Mouse (Mus musculus) cerebellum, adult 2 months (tissue): ENCODE data around the gene Tm4sf4. TPM values are rescaled to one million over a fixed set of nuclear protein-coding genes. Genes with fewer than 3 reads are reported as not detected.

Experiments
- DNase-seq, 2 experiments: peaks; one replicate each; pipeline ENCODE4 v3.0.0; 2021
- H3K27ac ChIP-seq: fragments of 200-500 bp; 2 replicates; pipeline ENCODE4 v1.5.1; 2012; ENCODE audit warnings: low read length, control low read depth, inconsistent platforms; ENCODE audit not compliant: insufficient read depth
- H3K27me3 ChIP-seq: fragments of 200-500 bp; 2 replicates; pipeline ENCODE4 v1.6.1; 2012; ENCODE audit warnings: inconsistent platforms, mild to moderate bottlenecking, low read length, moderate library complexity; ENCODE audit not compliant: control insufficient read depth, insufficient read depth
- H3K4me1 ChIP-seq: fragments of 200-500 bp; 2 replicates; pipeline ENCODE4 v1.6.1; 2011; ENCODE audit warnings: low read length; ENCODE audit not compliant: control insufficient read depth, insufficient read depth
- H3K4me3 ChIP-seq: fragments of 200-500 bp; replicated peaks from 2 replicates; pipeline ENCODE3; 2011; ENCODE audit warnings: mild to moderate bottlenecking, low read depth, low read length, control low read depth; ENCODE audit not compliant: insufficient read depth
- CTCF ChIP-seq: fragments of 200-500 bp; IDR thresholded peaks from 2 replicates; pipeline ENCODE4 v1.5.1; 2011; ENCODE audit warnings: low read depth, mild to moderate bottlenecking, control low read depth, low read length, moderate library complexity, borderline replicate concordance; ENCODE audit not compliant: insufficient read depth
- POLR2A ChIP-seq: fragments of 200-500 bp; IDR thresholded peaks from 2 replicates; pipeline ENCODE4 v1.6.1; 2011; ENCODE audit warnings: low read length, control low read depth, borderline replicate concordance; ENCODE audit not compliant: insufficient read depth
- WGBS: fragments of 180-500 bp; shearing (Covaris S2); methylation state at CpG from one replicate; pipeline ENCODE4 v1.1.7; 2018; 5-methylcytosine and 5-hydroxymethylcytosine counted together
- polyA plus RNA-seq: library from polyadenylated mRNA; depleted of rRNA; stranded (reverse); fragments of >200 nt; gene quantifications from 2 replicates; pipeline ENCODE4 v1.2.3, GENCODE M21; 2012

Gene Tm4sf4
- polyA plus RNA-seq, 1 experiment, result not detected

DNA sequence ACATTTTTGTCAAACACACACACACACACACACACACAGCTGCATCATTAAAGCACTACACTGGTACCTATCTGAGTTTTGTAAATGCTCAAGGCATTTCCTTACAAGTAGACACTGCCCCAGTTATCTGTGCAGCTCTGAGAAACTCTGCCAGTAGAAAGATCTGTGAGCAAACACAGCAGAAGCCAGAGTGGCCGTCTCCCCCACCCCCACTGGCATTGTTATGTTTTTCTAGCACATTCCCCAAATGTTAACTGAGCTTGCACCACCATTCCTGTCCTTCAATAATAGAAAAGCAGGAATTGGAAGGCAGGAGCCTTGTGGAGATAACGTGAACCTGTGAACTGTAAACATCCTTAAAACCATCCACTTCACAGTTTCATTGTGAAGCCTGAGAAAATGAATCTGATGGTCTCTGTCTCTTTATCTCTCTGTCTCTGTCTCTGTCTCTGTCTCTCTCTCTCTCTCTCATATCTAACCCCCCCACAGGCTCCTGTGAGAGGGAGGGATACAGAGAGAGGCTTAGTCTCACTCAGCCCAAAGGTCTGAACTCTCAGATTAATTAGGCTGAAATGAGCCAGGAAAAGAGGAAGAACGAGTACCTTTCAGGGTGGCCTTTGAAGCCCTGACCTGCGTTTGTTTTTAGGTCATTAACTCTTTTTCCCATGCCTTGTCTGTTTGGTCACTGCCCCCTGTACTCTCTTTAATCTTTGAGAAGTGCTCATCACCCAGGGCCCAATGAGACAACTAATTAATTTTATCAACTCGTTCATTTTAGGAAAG, 3.8 kb downstream of the Tm4sf4 start:
- no peak for DNase-seq
- Histone ChIP-seq H3K27me3 (no peaks in the 10 kb centered on the region; the same call in 1 of the 2 replicates), H3K27ac (no peak overlapping the region), H3K4me1 (no peaks in the 10 kb centered on the region; the same call in 1 of the 2 replicates), H3K4me3 (no peak overlapping the region)
- WGBS, result 73% methylated on average over 5 of the region's 5 CpGs
- TF ChIP-seq POLR2A (no peak), CTCF (no peak)

DNA sequence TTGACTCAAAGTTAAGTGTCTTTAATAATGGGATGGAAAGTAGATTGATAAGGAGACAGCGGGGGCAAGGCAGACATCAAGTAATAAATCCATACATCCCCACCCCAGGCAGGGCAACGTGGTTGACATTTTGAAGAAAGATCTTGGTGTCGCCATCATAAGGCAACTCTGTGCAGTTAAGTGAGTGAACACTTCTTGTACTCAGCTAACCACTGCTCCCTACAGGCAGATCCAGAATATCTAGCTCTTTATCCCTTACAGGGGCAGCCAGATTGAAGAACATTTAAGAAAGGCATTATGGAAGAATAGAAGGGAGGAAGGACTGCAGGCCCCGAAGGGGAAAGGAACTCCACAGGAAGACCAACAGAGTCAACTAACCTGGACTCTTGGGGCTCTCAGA, 4.4 kb downstream of the Tm4sf4 start:
- Histone ChIP-seq H3K4me1 (no peaks in the 10 kb centered on the region; the same call in 1 of the 2 replicates), H3K27me3 (no peaks in the 10 kb centered on the region; the same call in 1 of the 2 replicates), H3K27ac (no peak overlapping the region), H3K4me3 (no peak overlapping the region)
- WGBS, result 93% methylated on average over 4 of the region's 4 CpGs
- no peak for DNase-seq
- TF ChIP-seq CTCF (no peak), POLR2A (no peak)

DNA sequence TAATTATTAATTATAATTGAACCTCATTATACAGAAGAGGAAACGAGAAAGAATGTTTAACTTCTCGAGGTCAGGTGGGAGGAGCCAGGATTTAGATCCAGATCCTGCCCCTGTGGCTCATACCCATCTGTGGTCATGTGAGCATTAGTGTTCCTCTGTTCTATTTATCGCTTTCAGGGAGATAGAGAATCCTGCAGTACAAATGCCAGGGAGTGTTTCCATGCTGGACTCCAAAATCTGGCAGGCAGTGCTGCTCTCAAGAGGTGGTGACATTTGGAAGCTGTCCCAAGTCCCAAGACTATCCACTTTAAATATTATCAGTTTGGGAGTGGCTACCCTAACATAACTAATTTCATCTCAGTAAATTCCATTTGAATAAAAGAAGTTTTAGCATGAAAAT, 6.6 kb downstream of the Tm4sf4 start:
- WGBS, result 30% methylated on average over 3 of the region's 3 CpGs
- Histone ChIP-seq H3K27me3 (no peaks in the 10 kb centered on the region), H3K4me3 (no peak overlapping the region), H3K4me1 (no peaks in the 10 kb centered on the region), H3K27ac (no peak overlapping the region)
- DNase-seq, result no peak
- no peak for TF ChIP-seq CTCF
- TF ChIP-seq POLR2A, result no peak

GRCm38 (mm10) chr3:57435364-57435763, 10.2 kb downstream of the Tm4sf4 start:
- no peak overlapping the region for H3K27ac ChIP-seq
- H3K4me3 ChIP-seq, result no peak overlapping the region
- TF ChIP-seq POLR2A (no peak), CTCF (no peak)
- DNase-seq, result no peak
- H3K27me3 ChIP-seq, result no peaks in the 10 kb centered on the region
- 84% methylated on average over 8 of the region's 8 CpGs for WGBS
- no peaks in the 10 kb centered on the region for H3K4me1 ChIP-seq

- H3K4me1 ChIP-seq, result no peaks in the 10 kb centered on the region
- H3K27me3 ChIP-seq, result no peaks in the 10 kb centered on the region
- no peak overlapping the region for H3K27ac ChIP-seq
- H3K4me3 ChIP-seq, result no peak overlapping the region
- 78% methylated on average over 3 of the region's 3 CpGs for whole genome bisulfite sequencing
- no peak for DNase-seq
- TF ChIP-seq POLR2A (no peak), CTCF (no peak)
Observed at GRCm38 (mm10) chr3:57440956-57441355, 15.8 kb downstream of the Tm4sf4 start.

DNA sequence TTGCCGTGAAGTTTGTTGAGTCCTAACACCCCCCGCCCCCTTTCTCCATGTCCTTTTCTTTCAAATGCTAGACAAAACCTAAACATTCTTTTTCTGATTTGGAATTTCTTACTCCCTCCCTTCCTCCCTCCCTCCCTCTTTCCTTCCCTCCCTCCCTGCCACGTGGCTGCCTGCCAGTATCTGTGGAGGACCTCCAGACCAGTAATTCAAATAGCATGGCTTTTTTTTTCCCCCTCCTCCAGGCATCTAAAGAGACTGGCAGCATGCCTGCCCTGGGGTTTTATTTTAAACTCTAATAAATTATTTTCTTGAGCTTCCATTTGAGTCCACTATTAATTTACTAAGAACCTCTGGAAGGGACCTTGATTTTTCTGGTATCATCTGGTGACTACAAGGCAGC, 20.6 kb downstream of the Tm4sf4 start:
- TF ChIP-seq POLR2A, result no peak
- no peak for TF ChIP-seq CTCF
- 35% methylated on average over 3 of the region's 3 CpGs for WGBS

GRCm38 (mm10) chr3:57447889-57448288, 22.8 kb downstream of the Tm4sf4 start:
- Histone ChIP-seq H3K4me3 (no peak overlapping the region), H3K27me3 (no peaks in the 10 kb centered on the region), H3K27ac (no peak overlapping the region), H3K4me1 (no peaks in the 10 kb centered on the region)
- WGBS, result 24% methylated on average over 1 of the region's 1 CpGs
- DNase-seq, result no peak
- TF ChIP-seq POLR2A, result no peak
- no peak for TF ChIP-seq CTCF

More for the DNA sequence above, 20.6 kb downstream of the Tm4sf4 start:
- Histone ChIP-seq H3K27me3 (no peaks in the 10 kb centered on the region), H3K4me1 (no peaks in the 10 kb centered on the region), H3K27ac (no peak overlapping the region), H3K4me3 (no peak overlapping the region)
- no peak for DNase-seq

- TF ChIP-seq CTCF (peak; percentile 61), POLR2A (no peak)
- no peaks in the 10 kb centered on the region for H3K4me1 ChIP-seq
- no peaks in the 10 kb centered on the region for H3K27me3 ChIP-seq
- H3K4me3 ChIP-seq, result no peak overlapping the region
- 26% methylated on average over 5 of the region's 5 CpGs for WGBS
- peak; percentile 40 to 42 for DNase-seq
- H3K27ac ChIP-seq, result no peak overlapping the region
Observed at GRCm38 (mm10) chr3:57448445-57448844, 23.3 kb downstream of the Tm4sf4 start.
